Mouse (Mus musculus): Measurements from ENCODE around the gene Myh14.

Myh14 gene

GRCm38 (mm10) chr7:44584265-44584804 is 86.3 kb downstream of the Myh14 start:
- CTCF ChIA-PET = interaction anchor here (0.6 kb wide), 1 partner anchor 11 kb away, joined by 3 read pairs; no protein-coding TSS in a partner anchor

- CTCF ChIA-PET = interaction anchor here (0.7 kb wide), 3 partner anchors 15 to 267 kb away, joined by 4 to 7 read pairs (median 5); no protein-coding TSS in a partner anchor
Measured at GRCm38 (mm10) chr7:44583146-44583545, 87.5 kb downstream of the Myh14 start.

GRCm38 (mm10) chr7:44582709-44583108 is 87.9 kb downstream of the Myh14 start:
- CTCF ChIA-PET = interaction anchor here (0.7 kb wide), 3 partner anchors 15 to 267 kb away, joined by 4 to 7 read pairs (median 5); no protein-coding TSS in a partner anchor

GRCm38 (mm10) chr7:44581637-44582036 is 89.0 kb downstream of the Myh14 start:
- CTCF ChIA-PET = no interaction called here

GRCm38 (mm10) chr7:44576333-44576844 is 94.3 kb downstream of the Myh14 start:
- CTCF ChIA-PET = interaction anchor here (0.6 kb wide), 1 partner anchor 23 kb away, joined by 16 read pairs; no protein-coding TSS in a partner anchor

- CTCF ChIA-PET = interaction anchor here (0.6 to 0.9 kb wide), 3 partner anchors 12 to 892 kb away, joined by 3 to 8 read pairs (median 3); no protein-coding TSS in a partner anchor
Measured at GRCm38 (mm10) chr7:44572956-44573484, 97.6 kb downstream of the Myh14 start.

GRCm38 (mm10) chr7:44572213-44572701 is 98.4 kb downstream of the Myh14 start, which contains the start of gene Napsa:
Napsa (plus strand) TSS chr7:44572380.
- CTCF ChIA-PET = interaction anchor here (0.6 kb wide), 1 partner anchor 13 kb away, joined by 3 read pairs; no protein-coding TSS in a partner anchor

- CTCF ChIA-PET = no interaction called here
Measured at GRCm38 (mm10) chr7:44571811-44572210, 98.8 kb downstream of the Myh14 start.

GRCm38 (mm10) chr7:44570989-44571388 is 99.7 kb downstream of the Myh14 start:
- CTCF ChIA-PET = interaction anchor here (0.8 kb wide), 1 partner anchor 9 kb away, joined by 3 read pairs; no protein-coding TSS in a partner anchor

GRCm38 (mm10) chr7:44568803-44569202 is 101.8 kb downstream of the Myh14 start:
- CTCF ChIA-PET = no interaction called here

GRCm38 (mm10) chr7:44565414-44565813 is 105.2 kb downstream of the Myh14 start:
- CTCF ChIA-PET = no interaction called here

GRCm38 (mm10) chr7:44564486-44564885 is 106.2 kb downstream of the Myh14 start:
- CTCF ChIA-PET = interaction anchor here (0.5 to 0.6 kb wide), 2 partner anchors 33 to 41 kb away, joined by 3 read pairs; no protein-coding TSS in a partner anchor

GRCm38 (mm10) chr7:44563284-44563683 is 107.4 kb downstream of the Myh14 start:
- CTCF ChIA-PET = interaction anchor here (0.6 kb wide), 1 partner anchor 10 kb away, joined by 3 read pairs; the partner anchor contains the start of gene Nr1h2

- CTCF ChIA-PET = interaction anchor here (0.7 to 2.5 kb wide), 5 partner anchors 10 to 81 kb away, joined by 3 to 8 read pairs (median 3); no protein-coding TSS in a partner anchor
Measured at GRCm38 (mm10) chr7:44560435-44561400, 109.9 kb downstream of the Myh14 start.

- CTCF ChIA-PET = no interaction called here
Measured at GRCm38 (mm10) chr7:44557629-44558028, 113.0 kb downstream of the Myh14 start.
